ENCODE assay signal across 19 mouse cellular contexts in the genomic region with DNA sequence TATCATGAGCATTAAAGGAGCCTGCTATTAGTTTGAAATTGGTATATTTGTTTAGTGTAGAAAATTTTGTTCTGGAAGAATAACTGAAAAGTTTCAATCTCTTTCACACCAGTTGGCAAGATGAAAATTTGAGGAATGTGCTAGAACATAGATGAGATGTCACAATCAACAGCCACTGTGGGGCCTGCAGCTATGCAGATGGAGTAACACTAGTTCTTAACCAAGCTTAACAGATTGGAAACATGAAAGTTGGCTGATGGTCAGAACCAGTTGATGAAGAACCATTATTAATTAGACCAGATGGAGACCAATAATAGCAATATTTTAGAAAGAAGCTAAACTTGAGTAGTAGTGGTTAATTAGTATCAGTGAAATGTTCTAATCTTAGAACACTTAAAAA.
DNase-seq lines count a peak whose midpoint lies in the region; TF ChIP-seq lines count a peak whose summit lies in the region.
"Had no signal": no experiment of that assay in that cellular context is flagged by ENCODE, and none has a peak within 500 bp of the region (broad histone marks: within the 10 kb centered on the region; RNA-seq: fewer than 3 reads in every experiment).

No protein-coding gene starts in this region.

- TF ChIP-seq CTCF in layer of hippocampus, adult 2 months (conservative IDR thresholded peaks at IDR 0.05): no peak

- peak overlapping the region; percentile 72 for H3K27ac ChIP-seq in layer of hippocampus, adult 2 months
- H3K27ac ChIP-seq: embryonic facial prominence, embryonic 15.5 days; forebrain, embryonic 15.5 days; hindbrain, embryonic 15.5 days had no signal

- no peak overlapping the region for H3K4me3 ChIP-seq in layer of hippocampus, adult 2 months
- H3K4me3 ChIP-seq: embryonic facial prominence, embryonic 15.5 days; erythroblast, embryonic 14.5 days; forebrain, embryonic 15.5 days; heart, embryonic 12.5 days; hindbrain, embryonic 15.5 days had no signal

- DNase-seq in cerebellum, postnatal 10 days: peak; percentile 9 to 13
- no peak for DNase-seq in cerebellum, postnatal 4 days (ENCODE audit: low spot score in 2 of 2)
- peak; percentile 24 for DNase-seq in Muller cell, postnatal 12 days (ENCODE audit: inconsistent ontology term)
- peak; percentile 46 to 59 for DNase-seq in layer of hippocampus, adult 2 months (ENCODE audit: low spot score in 2 of 2)
- peak; percentile 24 for DNase-seq in telencephalon, adult 2 months (ENCODE audit: low read depth, low spot score)
- DNase-seq in heart, adult 18-20 months: no peak
- DNase-seq in cerebellum, adult 9-10 months: no peak
- DNase-seq: adrenal gland, postnatal 36 days; B cell, adult 2 months; cerebellum, adult 11 months; cerebellum, adult 8-10 months; cerebellum, postnatal 36 days; embryo, embryonic 11 days; gastrocnemius, postnatal 14 days had no signal

Comparison
In these comparisons a context has a peak if more than half of its experiments do, and no peak if none do; other contexts are left out.
1. DNase-seq: peak in cerebellum, postnatal 10 days (2 of 2), Muller cell, postnatal 12 days (single experiment), layer of hippocampus, adult 2 months (2 of 2) and telencephalon, adult 2 months (single experiment); none in cerebellum, postnatal 4 days (0 of 2), heart, adult 18-20 months (0 of 2) and cerebellum, adult 9-10 months (single experiment).